Mouse (Mus musculus) forebrain, embryonic 12.5 days (tissue): ENCODE measurements around the gene Gja8. TPM values are rescaled to one million over a fixed set of nuclear protein-coding genes. Genes with fewer than 3 reads are reported as not detected.
A peak's percentile ranks its signal among the peaks of the same experiment; 100 is the strongest.

Experiments used
- ATAC-seq: fragments of 200-750 bp; cut with Nextera tagmentation; 2 replicates; pipeline ENCODE4 v1.8.0; 2017; ENCODE audit warnings: moderate TSS enrichment; ENCODE audit not compliant: low FRiP score
- H3K27ac ChIP-seq: fragments of 300-500 bp; sonication (generic); 2 replicates; pipeline ENCODE4 v1.5.1; 2016; ENCODE audit warnings: mild to moderate bottlenecking
- H3K27me3 ChIP-seq: fragments of 300-500 bp; sonication (generic); 2 replicates; pipeline ENCODE4 v1.6.1; 2016; ENCODE audit warnings: mild to moderate bottlenecking
- H3K36me3 ChIP-seq: fragments of 300-500 bp; sonication (generic); replicated peaks from 2 replicates; pipeline ENCODE4 v1.6.1; 2016; ENCODE audit warnings: mild to moderate bottlenecking
- H3K4me1 ChIP-seq: fragments of 300-500 bp; sonication (generic); 2 replicates; pipeline ENCODE4 v1.6.1; 2016
- H3K4me2 ChIP-seq: fragments of 300-500 bp; sonication (generic); 2 replicates; pipeline ENCODE4 v1.6.1; 2016; ENCODE audit warnings: mild to moderate bottlenecking, moderate library complexity
- H3K4me3 ChIP-seq: fragments of 300-500 bp; sonication (generic); replicated peaks from 2 replicates; pipeline ENCODE4 v1.5.1; 2016; ENCODE audit warnings: mild to moderate bottlenecking
- H3K9ac ChIP-seq: fragments of 300-500 bp; sonication (generic); 2 replicates; pipeline ENCODE4 v1.6.1; 2016; ENCODE audit warnings: mild to moderate bottlenecking
- H3K9me3 ChIP-seq: fragments of 300-500 bp; sonication (generic); 2 replicates; pipeline ENCODE4 v1.6.1; 2016
- WGBS: fragments of 180-500 bp; shearing (Covaris S2); methylation state at CpG from one replicate; pipeline ENCODE4 v1.1.7; 2016; 5-methylcytosine and 5-hydroxymethylcytosine counted together
- polyA plus RNA-seq: library from polyadenylated mRNA; unstranded; fragments of >200 nt; fragmentation: Nextera tagmentation; extraction: Ambion mirVana; gene quantifications from 2 replicates; pipeline ENCODE4 v1.2.1, GENCODE M21; 2016

The Gja8 gene
- polyA plus RNA-seq, 1 experiment from 2014 or later = not detected

DNA sequence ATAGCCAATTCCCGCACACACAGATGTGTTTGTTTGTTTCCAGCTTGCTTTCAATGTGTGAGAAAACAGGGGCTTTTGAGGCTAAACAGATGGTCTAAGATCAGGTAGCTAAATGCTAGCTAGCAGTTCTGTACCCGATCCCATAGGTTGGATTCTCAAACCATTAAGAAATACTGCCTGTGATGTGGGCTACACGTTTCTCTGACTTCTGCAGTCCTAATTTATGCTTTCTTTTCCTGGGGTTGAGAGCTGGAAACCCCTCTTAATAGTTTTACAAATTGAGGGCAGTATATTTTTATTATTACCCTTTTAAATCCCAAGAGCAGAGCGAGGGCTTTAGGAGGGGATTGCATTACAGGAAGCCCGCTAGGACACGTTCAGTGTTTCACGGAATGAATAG is 4.8 kb downstream of the Gja8 start:
- no peak overlapping the region for H3K4me3 ChIP-seq
- H3K9me3 ChIP-seq = no peaks in the 10 kb centered on the region
- no peak for ATAC-seq
- H3K27ac ChIP-seq = no peak overlapping the region
- H3K4me1 ChIP-seq = no peaks in the 10 kb centered on the region
- H3K36me3 ChIP-seq = no peaks in the 10 kb centered on the region
- WGBS = 79% methylated on average over 7 of the region's 7 CpGs
- no peak overlapping the region for H3K4me2 ChIP-seq
- H3K27me3 ChIP-seq = no peaks in the 10 kb centered on the region
- no peak overlapping the region for H3K9ac ChIP-seq

- Histone ChIP-seq H3K9me3 (no peaks in the 10 kb centered on the region), H3K4me2 (peak overlapping the region; percentile 85), H3K27ac (no peak overlapping the region), H3K9ac (0 out of 2 replicates have a peak overlapping the region, but pooled peaks have one; percentile 33), H3K4me3 (peak overlapping the region; percentile 88), H3K27me3 (peaks cover 14% of the 10 kb centered on the region), H3K36me3 (no peaks in the 10 kb centered on the region), H3K4me1 (peaks cover 10% of the 10 kb centered on the region)
- 47% methylated on average over 9 of the region's 9 CpGs for WGBS
- ATAC-seq = peak; percentile 40
Observed at GRCm38 (mm10) chr3:96905592-96905991, 20.2 kb downstream of the Gja8 start.

GRCm38 (mm10) chr3:96904851-96905541 is 20.8 kb downstream of the Gja8 start, which contains the start of gene Gpr89:
Gene Gpr89, minus strand, starts transcription at chr3:96905346.
- H3K4me2 ChIP-seq = peak within 1 kb of the TSS; percentile 85
- H3K4me1 ChIP-seq = peaks cover 10% of the 10 kb centered on the region
- H3K27me3 ChIP-seq = peaks cover 14% of the 10 kb centered on the region
- peak within 1 kb of the TSS; percentile 88 for H3K4me3 ChIP-seq
- H3K36me3 ChIP-seq = no peaks in the 10 kb centered on the region
- no peak within 1 kb of the TSS for H3K27ac ChIP-seq
- under 1% methylated on average over 40 of the region's 40 CpGs for WGBS
- no peaks in the 10 kb centered on the region for H3K9me3 ChIP-seq
- ATAC-seq = peak; percentile 99
- H3K9ac ChIP-seq = peak within 1 kb of the TSS; percentile 90

GRCm38 (mm10) chr3:96904393-96904792 is 21.4 kb downstream of the Gja8 start, which contains the start of gene Gja5:
Gene Gja5, plus strand, starts transcription at chr3:96904693.
- H3K9me3 ChIP-seq = no peaks in the 10 kb centered on the region
- H3K27me3 ChIP-seq = peaks cover 14% of the 10 kb centered on the region
- H3K27ac ChIP-seq = no peak within 1 kb of the TSS
- peak within 1 kb of the TSS; percentile 88 for H3K4me3 ChIP-seq
- H3K9ac ChIP-seq = peak within 1 kb of the TSS; percentile 90
- WGBS = 14% methylated on average over 14 of the region's 14 CpGs
- no peak for ATAC-seq
- peaks cover 10% of the 10 kb centered on the region for H3K4me1 ChIP-seq
- H3K36me3 ChIP-seq = no peaks in the 10 kb centered on the region
- peak within 1 kb of the TSS; percentile 85 for H3K4me2 ChIP-seq

GRCm38 (mm10) chr3:96902336-96902999 is 23.4 kb downstream of the Gja8 start:
- 91% methylated on average over 4 of the region's 4 CpGs for WGBS
- H3K4me3 ChIP-seq = no peak overlapping the region
- peaks cover 7% of the 10 kb centered on the region; the same call in 1 of the 2 replicates for H3K36me3 ChIP-seq
- peaks cover 9% of the 10 kb centered on the region for H3K27me3 ChIP-seq
- H3K4me2 ChIP-seq = no peak overlapping the region
- no peak overlapping the region for H3K27ac ChIP-seq
- H3K4me1 ChIP-seq = peaks cover 10% of the 10 kb centered on the region
- no peaks in the 10 kb centered on the region for H3K9me3 ChIP-seq
- ATAC-seq = no peak
- no peak overlapping the region for H3K9ac ChIP-seq

DNA sequence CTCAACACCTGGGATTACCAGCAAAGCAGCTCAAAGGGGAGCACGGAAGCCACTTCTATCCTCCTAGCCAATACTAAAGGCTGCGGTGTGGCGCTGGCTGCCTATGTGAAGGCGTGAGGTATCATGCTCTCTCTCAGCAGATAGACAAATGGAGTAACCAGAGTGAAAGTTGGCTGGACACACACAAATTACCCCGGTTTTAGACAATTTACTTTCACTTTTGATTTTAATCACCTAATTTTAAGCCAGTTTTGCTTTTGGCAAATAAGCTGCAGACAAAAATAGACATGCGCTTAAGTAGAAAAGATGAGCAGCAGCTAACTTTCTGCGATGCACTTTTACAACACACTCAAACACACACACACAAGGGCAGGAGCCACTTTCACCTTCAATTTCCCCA is 42.1 kb downstream of the Gja8 start:
- Histone ChIP-seq H3K9me3 (no peaks in the 10 kb centered on the region), H3K4me1 (no peaks in the 10 kb centered on the region), H3K9ac (no peak overlapping the region), H3K4me2 (no peak overlapping the region), H3K36me3 (peaks cover 55% of the 10 kb centered on the region), H3K27ac (no peak overlapping the region), H3K27me3 (no peaks in the 10 kb centered on the region), H3K4me3 (no peak overlapping the region)
- 97% methylated on average over 7 of the region's 7 CpGs for WGBS
- no peak for ATAC-seq

- no peaks in the 10 kb centered on the region for H3K27me3 ChIP-seq
- no peak overlapping the region for H3K9ac ChIP-seq
- ATAC-seq = no peak
- no peak overlapping the region for H3K4me3 ChIP-seq
- H3K36me3 ChIP-seq = peaks cover 53% of the 10 kb centered on the region
- no peak overlapping the region for H3K27ac ChIP-seq
- H3K4me2 ChIP-seq = no peak overlapping the region
- no peaks in the 10 kb centered on the region for H3K9me3 ChIP-seq
- no peaks in the 10 kb centered on the region for H3K4me1 ChIP-seq
- 93% methylated on average over 14 of the region's 14 CpGs for WGBS
Observed at GRCm38 (mm10) chr3:96882061-96882849, 43.6 kb downstream of the Gja8 start.

- 83% methylated on average over 6 of the region's 6 CpGs for WGBS
- ATAC-seq = no peak
- Histone ChIP-seq H3K27me3 (no peaks in the 10 kb centered on the region), H3K27ac (no peak overlapping the region), H3K4me1 (no peaks in the 10 kb centered on the region), H3K4me2 (no peak overlapping the region), H3K4me3 (no peak overlapping the region), H3K36me3 (peaks cover 48% of the 10 kb centered on the region), H3K9me3 (no peaks in the 10 kb centered on the region), H3K9ac (no peak overlapping the region)
Observed at GRCm38 (mm10) chr3:96881557-96881956, 44.3 kb downstream of the Gja8 start.

DNA sequence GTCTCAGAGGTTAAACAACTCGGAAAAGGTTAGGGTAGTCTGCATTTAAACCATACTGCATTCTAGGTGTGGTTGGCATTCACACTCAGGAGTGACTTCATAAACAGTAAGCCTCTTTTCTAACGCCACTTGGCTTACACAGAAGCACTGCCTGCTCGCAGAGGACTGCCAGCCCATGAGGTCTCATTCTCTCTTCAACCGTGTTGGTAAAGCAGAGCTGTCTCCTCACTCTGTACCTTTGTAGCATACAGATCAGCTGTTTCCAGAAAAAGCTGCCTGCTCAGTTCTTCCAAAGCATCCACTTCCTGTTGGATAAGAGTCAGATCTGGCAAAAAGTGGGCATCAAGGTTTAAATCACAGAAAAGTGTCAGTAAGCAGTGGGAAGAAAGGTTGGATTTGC is 45.4 kb downstream of the Gja8 start:
- Histone ChIP-seq H3K27me3 (no peaks in the 10 kb centered on the region), H3K9ac (no peak overlapping the region), H3K9me3 (no peaks in the 10 kb centered on the region), H3K4me2 (no peak overlapping the region), H3K27ac (no peak overlapping the region), H3K4me1 (no peaks in the 10 kb centered on the region), H3K36me3 (peaks cover 47% of the 10 kb centered on the region), H3K4me3 (no peak overlapping the region)
- ATAC-seq = no peak
- WGBS = 90% methylated on average over 4 of the region's 4 CpGs

- Histone ChIP-seq H3K4me2 (no peak overlapping the region), H3K4me3 (no peak overlapping the region), H3K4me1 (no peaks in the 10 kb centered on the region), H3K27me3 (no peaks in the 10 kb centered on the region), H3K9me3 (no peaks in the 10 kb centered on the region), H3K36me3 (peaks cover 55% of the 10 kb centered on the region), H3K27ac (no peak overlapping the region), H3K9ac (no peak overlapping the region)
- ATAC-seq = no peak
- WGBS = 91% methylated on average over 9 of the region's 9 CpGs
Observed at GRCm38 (mm10) chr3:96879536-96879935, 46.3 kb downstream of the Gja8 start.

DNA sequence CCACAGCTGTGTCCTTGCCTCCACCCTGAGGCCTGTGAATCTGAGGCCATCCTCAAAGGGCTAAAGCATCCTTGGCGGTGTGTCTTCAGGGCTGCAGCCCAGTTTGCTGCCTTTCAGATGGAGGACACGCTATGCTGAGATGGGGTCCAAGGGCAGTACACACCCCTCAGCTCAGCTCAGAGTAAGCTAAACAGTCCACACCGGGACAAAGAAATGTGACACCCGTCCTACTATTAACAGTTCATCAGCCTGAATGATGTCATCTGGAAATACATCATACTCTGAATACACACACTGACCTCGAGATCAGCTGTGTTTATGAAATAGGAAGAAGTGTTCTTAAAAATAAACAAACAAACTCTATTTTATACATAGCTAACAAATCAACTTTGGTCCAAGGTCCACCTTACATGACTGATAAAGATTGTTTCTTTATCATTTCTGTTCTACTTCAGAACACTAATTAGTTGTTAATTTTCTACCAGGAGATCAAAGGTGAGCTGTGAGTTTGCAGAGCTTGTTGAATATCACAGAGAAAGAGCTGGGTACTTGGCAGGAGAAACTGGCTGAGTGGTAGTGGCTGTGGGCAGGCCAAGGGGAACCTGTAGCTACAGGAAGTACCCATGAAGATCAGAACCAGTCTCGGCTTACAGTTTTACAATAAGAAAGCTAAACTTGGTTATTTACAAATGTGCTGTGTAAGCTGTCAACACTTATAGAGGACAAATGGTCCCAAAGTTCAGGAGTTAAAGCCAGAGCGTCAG is 50.8 kb downstream of the Gja8 start:
- no peaks in the 10 kb centered on the region for H3K9me3 ChIP-seq
- H3K9ac ChIP-seq = no peak overlapping the region
- no peak overlapping the region for H3K4me2 ChIP-seq
- peaks cover 67% of the 10 kb centered on the region for H3K36me3 ChIP-seq
- 86% methylated on average over 7 of the region's 7 CpGs for WGBS
- no peak overlapping the region for H3K27ac ChIP-seq
- no peaks in the 10 kb centered on the region for H3K4me1 ChIP-seq
- no peak overlapping the region for H3K4me3 ChIP-seq
- H3K27me3 ChIP-seq = no peaks in the 10 kb centered on the region
- no peak for ATAC-seq

- no peak for ATAC-seq
- H3K4me3 ChIP-seq = no peak overlapping the region
- peaks cover 73% of the 10 kb centered on the region for H3K36me3 ChIP-seq
- WGBS = 95% methylated on average over 8 of the region's 8 CpGs
- no peak overlapping the region for H3K4me2 ChIP-seq
- H3K4me1 ChIP-seq = no peaks in the 10 kb centered on the region
- H3K27me3 ChIP-seq = no peaks in the 10 kb centered on the region
- H3K27ac ChIP-seq = no peak overlapping the region
- H3K9ac ChIP-seq = no peak overlapping the region
- H3K9me3 ChIP-seq = no peaks in the 10 kb centered on the region
Observed at GRCm38 (mm10) chr3:96872501-96872900, 53.3 kb downstream of the Gja8 start.
